Mouse (Mus musculus): ENCODE measurements around the gene Tmtc2.

Gene Tmtc2

GRCm38 (mm10) chr10:105425052-105425451 is 149.2 kb downstream of the Tmtc2 start:
- DNase-seq (ENCODE audit: extremely low read depth, insufficient read length, low spot score) = no peak

- no peak for DNase-seq (ENCODE audit: extremely low read depth, insufficient read length, low spot score)
These were observed 151.1 kb downstream of the Tmtc2 start for GRCm38 (mm10) chr10:105423187-105423586.

GRCm38 (mm10) chr10:105417845-105418383 is 156.3 kb downstream of the Tmtc2 start:
- no peak for DNase-seq (ENCODE audit: extremely low read depth, insufficient read length, low spot score)

- no peak for DNase-seq (ENCODE audit: extremely low read depth, insufficient read length, low spot score)
These were observed 157.7 kb downstream of the Tmtc2 start for GRCm38 (mm10) chr10:105416601-105417000.

GRCm38 (mm10) chr10:105405856-105406527 is 168.3 kb downstream of the Tmtc2 start:
- DNase-seq (ENCODE audit: extremely low read depth, insufficient read length, low spot score) = no peak

- DNase-seq (ENCODE audit: extremely low read depth, insufficient read length, low spot score) = no peak
These were observed 170.3 kb downstream of the Tmtc2 start for GRCm38 (mm10) chr10:105403931-105404330.

- no peak for DNase-seq (ENCODE audit: extremely low read depth, insufficient read length, low spot score)
These were observed 171.8 kb downstream of the Tmtc2 start for GRCm38 (mm10) chr10:105402481-105402779.

GRCm38 (mm10) chr10:105401754-105402480 is 172.3 kb downstream of the Tmtc2 start:
- no peak for DNase-seq (ENCODE audit: extremely low read depth, insufficient read length, low spot score)

GRCm38 (mm10) chr10:105399316-105399715 is 174.9 kb downstream of the Tmtc2 start:
- no peak for DNase-seq (ENCODE audit: extremely low read depth, insufficient read length, low spot score)

GRCm38 (mm10) chr10:105384065-105384464 is 190.2 kb downstream of the Tmtc2 start:
- DNase-seq (ENCODE audit: extremely low read depth, insufficient read length, low spot score) = no peak

- no peak for DNase-seq (ENCODE audit: extremely low read depth, insufficient read length, low spot score)
These were observed 192.5 kb downstream of the Tmtc2 start for GRCm38 (mm10) chr10:105381705-105382104.

- DNase-seq (ENCODE audit: extremely low read depth, insufficient read length, low spot score) = no peak
These were observed 193.0 kb downstream of the Tmtc2 start for GRCm38 (mm10) chr10:105381202-105381601.

GRCm38 (mm10) chr10:105380584-105380983 is 193.7 kb downstream of the Tmtc2 start:
- no peak for DNase-seq (ENCODE audit: extremely low read depth, insufficient read length, low spot score)

GRCm38 (mm10) chr10:105377711-105378110 is 196.5 kb downstream of the Tmtc2 start:
- DNase-seq (ENCODE audit: extremely low read depth, insufficient read length, low spot score) = no peak

- DNase-seq (ENCODE audit: extremely low read depth, insufficient read length, low spot score) = no peak
These were observed 201.0 kb downstream of the Tmtc2 start for GRCm38 (mm10) chr10:105373265-105373664.

GRCm38 (mm10) chr10:105368242-105368641 is 206.0 kb downstream of the Tmtc2 start:
- DNase-seq (ENCODE audit: extremely low read depth, insufficient read length, low spot score) = no peak

GRCm38 (mm10) chr10:105364480-105364879 is 209.8 kb downstream of the Tmtc2 start:
- DNase-seq (ENCODE audit: extremely low read depth, insufficient read length, low spot score) = no peak

GRCm38 (mm10) chr10:105350301-105350700 is 223.9 kb downstream of the Tmtc2 start:
- DNase-seq (ENCODE audit: extremely low read depth, insufficient read length, low spot score) = no peak

- no peak for DNase-seq (ENCODE audit: extremely low read depth, insufficient read length, low spot score)
These were observed 228.3 kb downstream of the Tmtc2 start for GRCm38 (mm10) chr10:105345920-105346319.

- DNase-seq (ENCODE audit: extremely low read depth, insufficient read length, low spot score) = no peak
These were observed 241.4 kb downstream of the Tmtc2 start for GRCm38 (mm10) chr10:105332856-105333255.

- DNase-seq (ENCODE audit: extremely low read depth, insufficient read length, low spot score) = no peak
These were observed 243.9 kb downstream of the Tmtc2 start for GRCm38 (mm10) chr10:105330327-105330726.

GRCm38 (mm10) chr10:105323646-105324192 is 250.5 kb downstream of the Tmtc2 start:
- DNase-seq (ENCODE audit: extremely low read depth, insufficient read length, low spot score) = no peak

All from 3134 (cell line).